Mouse (Mus musculus) hindbrain, embryonic 13.5 days (tissue): Measurements from ENCODE around the gene Gm20708. TPM values are rescaled to one million over a fixed set of nuclear protein-coding genes. Genes with fewer than 3 reads are reported as not detected.
"Not testable (repeated sequence)": the region's sequence is repeated elsewhere in the genome, so short reads cannot be mapped to it uniquely, and the experiment has no call there.

Source experiments
- ATAC-seq: fragments of 200-750 bp; cut with Nextera tagmentation; 2 replicates; pipeline ENCODE4 v1.8.0; 2017; ENCODE audit warnings: moderate TSS enrichment; ENCODE audit not compliant: low FRiP score
- H3K27ac ChIP-seq: fragments of 300-500 bp; sonication (generic); 2 replicates; pipeline ENCODE4 v1.5.1; 2015; ENCODE audit warnings: inconsistent platforms, mild to moderate bottlenecking, moderate library complexity
- H3K27me3 ChIP-seq: fragments of 300-500 bp; sonication (generic); 2 replicates; pipeline ENCODE4 v1.6.1; 2015; ENCODE audit warnings: mild to moderate bottlenecking, inconsistent platforms
- H3K36me3 ChIP-seq: fragments of 300-500 bp; sonication (generic); 2 replicates; pipeline ENCODE4 v1.6.1; 2015; ENCODE audit warnings: mild to moderate bottlenecking, inconsistent platforms
- H3K4me1 ChIP-seq: fragments of 300-500 bp; sonication (generic); replicated peaks from 2 replicates; pipeline ENCODE4 v1.6.1; 2015; ENCODE audit warnings: inconsistent platforms
- H3K4me2 ChIP-seq: fragments of 300-500 bp; sonication (generic); 2 replicates; pipeline ENCODE4 v1.6.1; 2015; ENCODE audit warnings: inconsistent platforms, mild to moderate bottlenecking, moderate library complexity
- H3K4me3 ChIP-seq: fragments of 300-500 bp; sonication (generic); 2 replicates; pipeline ENCODE4 v1.5.1; 2015; ENCODE audit warnings: mild to moderate bottlenecking, inconsistent platforms
- H3K9ac ChIP-seq: fragments of 300-500 bp; sonication (generic); 2 replicates; pipeline ENCODE4 v1.6.1; 2015; ENCODE audit warnings: mild to moderate bottlenecking, inconsistent platforms
- H3K9me3 ChIP-seq: fragments of 300-500 bp; sonication (generic); 2 replicates; pipeline ENCODE4 v1.6.1; 2016; ENCODE audit warnings: inconsistent platforms
- WGBS: fragments of 180-500 bp; shearing (Covaris S2); methylation state at CpG from one replicate; pipeline ENCODE4 v1.1.7; 2015; 5-methylcytosine and 5-hydroxymethylcytosine counted together
- polyA plus RNA-seq: library from polyadenylated mRNA; unstranded; fragments of >200 nt; fragmentation: Nextera tagmentation; extraction: Ambion mirVana; gene quantifications from 2 replicates; pipeline ENCODE4 v1.2.1, GENCODE M21; 2015

Gene Gm20708
- polyA plus RNA-seq, 1 experiment from 2014 or later, result 0.74 TPM

DNA sequence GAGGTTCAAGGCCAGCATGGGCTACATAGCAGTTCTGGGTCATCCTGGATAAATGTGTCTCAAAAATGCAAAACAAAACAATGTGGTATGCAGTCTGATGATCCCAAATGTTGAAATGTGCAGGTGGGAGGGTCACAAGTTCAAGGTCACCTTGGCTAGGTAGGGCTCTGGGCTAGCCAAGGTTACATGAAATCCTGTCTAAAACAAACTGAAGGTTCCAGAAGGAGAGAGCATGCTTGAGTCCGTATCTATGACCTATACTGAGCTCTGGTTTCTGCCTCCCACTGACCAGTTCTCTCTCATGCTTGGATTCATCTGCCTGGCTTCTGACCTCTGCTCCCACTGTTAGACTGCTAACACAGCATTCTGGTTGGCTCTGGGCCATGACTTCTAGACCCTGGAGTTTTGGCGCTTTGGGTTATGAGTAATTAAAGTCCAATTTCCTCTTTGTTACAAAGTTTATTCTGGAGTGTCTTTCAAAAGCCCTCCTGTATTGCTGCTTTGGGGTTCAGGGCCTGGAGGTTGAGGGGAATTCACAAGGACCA lies 20.3 kb downstream of the Gm20708 start:
- H3K9ac ChIP-seq, result no peak overlapping the region
- H3K36me3 ChIP-seq, result no peaks in the 10 kb centered on the region
- no peaks in the 10 kb centered on the region for H3K27me3 ChIP-seq
- no peak overlapping the region for H3K27ac ChIP-seq
- ATAC-seq, result no peak
- H3K4me1 ChIP-seq, result peaks cover 62% of the 10 kb centered on the region
- no peak overlapping the region for H3K4me2 ChIP-seq
- WGBS, result 87% methylated on average over 2 of the region's 2 CpGs
- H3K9me3 ChIP-seq, result no peaks in the 10 kb centered on the region
- H3K4me3 ChIP-seq, result no peak overlapping the region

DNA sequence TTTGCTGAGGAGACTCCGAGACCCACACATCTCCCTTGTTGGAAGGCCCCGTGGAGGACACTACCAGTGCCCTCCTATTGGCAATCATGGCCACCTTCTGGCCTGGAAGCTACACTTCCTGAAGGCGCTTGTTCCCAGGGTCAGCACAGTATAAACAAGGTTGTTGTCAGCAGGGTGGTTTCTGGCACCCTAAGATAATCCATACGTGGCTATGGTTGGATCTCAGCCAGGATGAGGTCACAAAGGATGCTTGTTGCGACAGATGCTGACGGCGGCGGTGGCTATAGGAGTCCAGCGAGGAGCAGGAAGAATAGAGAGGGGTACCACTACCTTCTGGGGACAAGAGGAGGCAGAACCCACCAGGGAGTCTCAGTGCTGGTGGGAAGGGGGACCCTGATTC lies 20.9 kb downstream of the Gm20708 start:
- Histone ChIP-seq H3K4me3 (no peak overlapping the region), H3K4me1 (peaks cover 55% of the 10 kb centered on the region)
- ATAC-seq, result no peak

DNA sequence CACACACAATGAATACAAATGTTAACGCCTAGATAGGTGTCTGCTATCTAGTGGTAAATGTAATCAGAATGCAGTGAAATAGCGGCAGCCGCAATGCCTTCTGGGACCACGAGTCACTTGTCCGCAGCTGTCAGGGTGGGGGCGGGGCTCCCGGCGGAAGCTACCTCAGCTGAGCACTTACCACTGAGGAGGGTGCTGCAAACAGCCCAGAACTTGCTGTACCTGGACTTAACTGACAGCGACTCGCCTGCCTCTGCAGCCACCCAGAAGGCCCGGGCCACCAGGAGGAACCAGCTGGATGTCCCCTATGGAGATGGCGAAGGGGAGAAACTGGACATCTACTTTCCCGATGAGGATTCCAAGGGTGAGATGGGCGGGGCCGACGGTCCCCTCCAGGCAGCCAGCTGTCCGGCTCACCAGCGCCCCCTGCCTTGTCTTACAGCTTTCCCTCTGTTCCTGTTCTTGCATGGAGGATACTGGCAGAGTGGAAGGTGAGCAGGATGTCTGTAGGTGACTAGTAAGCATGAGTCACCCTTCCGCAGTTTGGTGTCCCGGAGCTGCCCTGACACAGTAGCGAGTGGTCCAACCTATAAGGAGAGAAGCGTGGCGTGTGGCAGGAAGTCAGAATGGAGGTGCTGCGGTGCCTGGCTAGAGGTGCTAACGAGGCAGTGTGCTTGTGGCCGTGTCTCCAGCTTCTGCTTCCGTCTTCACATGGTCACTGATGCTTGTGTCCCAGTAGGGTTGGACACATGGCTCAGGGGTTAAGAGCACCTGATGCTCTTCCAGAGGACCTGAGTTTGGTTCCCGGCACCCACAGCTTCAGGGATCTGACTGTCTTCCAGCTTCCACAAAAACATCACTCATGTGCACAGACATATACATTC lies 22.9 kb downstream of the Gm20708 start:
- 17% methylated on average over 28 of the region's 28 CpGs for WGBS
- Histone ChIP-seq H3K4me1 (peaks cover 46% of the 10 kb centered on the region), H3K9me3 (no peaks in the 10 kb centered on the region), H3K4me3 (peak overlapping the region; percentile 38), H3K27me3 (no peaks in the 10 kb centered on the region), H3K9ac (peak overlapping the region; percentile 11; the same call in 1 of the 2 replicates), H3K36me3 (no peaks in the 10 kb centered on the region), H3K27ac (peak overlapping the region; percentile 60; the same call in 1 of the 2 replicates), H3K4me2 (peak overlapping the region; percentile 54)
- ATAC-seq, result peak; percentile 79

More for the DNA sequence above, 20.9 kb downstream of the Gm20708 start:
- Histone ChIP-seq H3K27ac (no peak overlapping the region), H3K9ac (no peak overlapping the region), H3K4me2 (no peak overlapping the region), H3K27me3 (no peaks in the 10 kb centered on the region), H3K36me3 (no peaks in the 10 kb centered on the region), H3K9me3 (no peaks in the 10 kb centered on the region)
- WGBS, result 71% methylated on average over 9 of the region's 9 CpGs

DNA sequence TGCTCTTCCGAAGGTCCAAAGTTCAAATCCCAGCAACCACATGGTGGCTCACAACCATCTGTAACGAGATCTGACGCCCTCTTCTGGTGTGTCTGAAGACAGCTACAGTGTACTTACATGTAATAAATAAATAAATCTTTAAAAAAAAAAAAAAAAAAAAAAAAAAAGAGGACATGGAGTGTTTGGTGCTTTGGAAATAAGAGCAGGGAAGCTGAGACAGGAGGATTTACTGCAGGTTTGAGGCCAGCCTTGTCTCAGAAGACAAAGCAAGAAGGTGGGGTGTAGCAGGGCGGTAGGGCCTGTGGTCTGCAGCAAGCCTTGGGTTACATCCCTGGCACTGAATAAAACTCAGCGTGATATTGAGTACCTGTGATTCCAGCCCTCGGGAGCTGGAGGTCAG lies 24.0 kb downstream of the Gm20708 start:
- not testable (repeated sequence) for H3K9me3 ChIP-seq, ATAC-seq, H3K4me3 ChIP-seq, H3K4me2 ChIP-seq, H3K27ac ChIP-seq, H3K27me3 ChIP-seq, H3K9ac ChIP-seq, H3K36me3 ChIP-seq
- WGBS, result 90% methylated on average over 4 of the region's 6 CpGs
- H3K4me1 ChIP-seq, result peaks cover 34% of the 10 kb centered on the region

DNA sequence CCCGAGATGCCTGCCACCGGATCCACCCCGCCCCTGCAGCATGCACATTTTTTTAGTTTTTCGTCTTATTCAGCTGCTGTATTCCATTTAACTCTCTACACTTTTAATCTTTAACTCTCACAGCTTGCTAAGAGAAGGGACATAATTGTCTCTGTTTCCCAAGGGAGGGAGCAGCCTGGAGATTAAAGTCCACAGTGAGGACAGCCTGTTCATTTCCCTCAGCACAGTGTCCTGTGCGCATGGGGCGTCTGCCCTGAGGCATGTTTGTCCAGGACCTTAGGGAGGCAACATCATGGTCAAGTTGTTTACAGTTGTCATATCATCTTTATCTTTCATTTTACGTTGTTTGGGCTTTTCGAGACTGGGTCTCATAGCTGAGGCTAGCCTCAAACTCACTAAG lies 24.6 kb downstream of the Gm20708 start:
- H3K9ac ChIP-seq, result no peak overlapping the region
- no peak overlapping the region for H3K4me2 ChIP-seq
- no peak for ATAC-seq
- H3K4me3 ChIP-seq, result no peak overlapping the region
- H3K4me1 ChIP-seq, result peaks cover 29% of the 10 kb centered on the region
- H3K9me3 ChIP-seq, result no peaks in the 10 kb centered on the region
- 94% methylated on average over 8 of the region's 8 CpGs for WGBS
- H3K27ac ChIP-seq, result no peak overlapping the region
- H3K36me3 ChIP-seq, result no peaks in the 10 kb centered on the region
- H3K27me3 ChIP-seq, result no peaks in the 10 kb centered on the region

DNA sequence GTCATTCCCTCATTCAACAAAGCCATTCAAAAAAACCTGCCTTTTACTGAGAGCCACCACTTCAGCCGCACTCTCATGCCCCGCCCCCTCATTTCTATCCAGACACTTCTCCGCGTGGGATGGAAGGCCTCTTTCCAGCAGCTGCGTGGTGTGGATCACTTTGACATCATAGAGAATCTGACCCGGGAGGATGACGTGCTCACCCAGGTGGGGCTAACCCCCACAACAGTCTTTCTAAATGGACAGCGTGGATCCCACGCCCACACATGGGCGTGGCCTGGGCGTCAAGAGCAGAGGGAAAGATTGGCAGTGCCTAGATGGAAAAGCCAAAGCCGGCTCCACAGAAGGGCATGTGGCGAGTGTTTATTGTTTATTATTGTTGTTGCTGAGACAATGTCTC lies 26.8 kb downstream of the Gm20708 start:
- Histone ChIP-seq H3K9me3 (no peaks in the 10 kb centered on the region), H3K36me3 (no peaks in the 10 kb centered on the region), H3K27me3 (no peaks in the 10 kb centered on the region), H3K4me3 (no peak overlapping the region), H3K27ac (no peak overlapping the region), H3K4me2 (peak overlapping the region; percentile 32; the same call in 1 of the 2 replicates), H3K9ac (no peak overlapping the region), H3K4me1 (peaks cover 15% of the 10 kb centered on the region)
- 24% methylated on average over 13 of the region's 13 CpGs for WGBS
- ATAC-seq, result no peak

DNA sequence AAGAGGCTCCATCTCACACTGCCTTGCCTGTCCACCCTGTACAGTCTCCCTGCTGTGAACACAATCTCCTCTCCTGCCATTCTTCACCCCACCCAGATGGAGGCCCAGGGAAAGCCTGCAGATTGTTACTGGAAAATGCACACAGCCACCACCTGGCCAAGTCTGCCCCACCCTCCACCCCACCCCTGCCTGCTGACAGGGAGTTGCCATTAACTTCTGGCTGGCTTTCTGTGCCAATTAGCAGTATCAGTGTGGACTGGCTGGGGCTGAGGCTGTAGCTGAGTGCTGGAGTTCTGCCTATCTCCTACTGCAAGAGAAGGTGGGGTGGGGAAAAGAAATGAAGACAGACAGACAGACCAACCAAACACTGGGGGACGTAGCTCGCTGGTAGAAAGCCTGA lies 29.1 kb downstream of the Gm20708 start:
- H3K4me1 ChIP-seq, result 0 out of 2 replicates have a peak, but pooled peaks cover 6% of the 10 kb centered on the region
- no peaks in the 10 kb centered on the region for H3K9me3 ChIP-seq
- no peak overlapping the region for H3K27ac ChIP-seq
- no peak for ATAC-seq
- H3K9ac ChIP-seq, result no peak overlapping the region; the same call in 1 of the 2 replicates
- no peak overlapping the region for H3K4me3 ChIP-seq
- H3K27me3 ChIP-seq, result no peaks in the 10 kb centered on the region
- no peaks in the 10 kb centered on the region for H3K36me3 ChIP-seq
- no peak overlapping the region for H3K4me2 ChIP-seq
- WGBS, result 63% methylated on average over 2 of the region's 2 CpGs

DNA sequence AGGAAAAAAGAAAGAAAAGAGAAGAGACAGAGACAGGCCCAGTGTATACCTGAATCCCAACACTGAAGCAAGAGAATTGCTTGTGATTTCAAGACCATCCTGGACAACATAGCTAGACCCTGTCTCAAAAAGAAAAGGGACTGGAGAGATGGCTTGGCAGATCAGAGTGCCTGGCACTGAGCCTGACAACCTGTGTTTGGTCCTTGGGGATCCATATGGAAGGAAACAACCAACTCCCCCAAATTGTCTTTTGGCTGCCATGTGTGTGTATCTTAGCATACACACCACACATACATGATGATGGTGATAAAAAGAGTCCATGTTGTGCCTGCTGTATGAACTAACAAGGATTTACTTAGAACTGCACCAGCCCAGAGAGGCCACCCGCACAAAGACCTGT lies 29.6 kb downstream of the Gm20708 start:
- Histone ChIP-seq H3K4me2 (no peak overlapping the region), H3K27me3 (no peaks in the 10 kb centered on the region), H3K4me3 (no peak overlapping the region), H3K4me1 (0 out of 2 replicates have a peak, but pooled peaks cover 6% of the 10 kb centered on the region), H3K27ac (no peak overlapping the region), H3K36me3 (no peaks in the 10 kb centered on the region), H3K9ac (no peak overlapping the region), H3K9me3 (no peaks in the 10 kb centered on the region)
- no peak for ATAC-seq
- WGBS, result 94% methylated on average over 1 of the region's 1 CpGs

DNA sequence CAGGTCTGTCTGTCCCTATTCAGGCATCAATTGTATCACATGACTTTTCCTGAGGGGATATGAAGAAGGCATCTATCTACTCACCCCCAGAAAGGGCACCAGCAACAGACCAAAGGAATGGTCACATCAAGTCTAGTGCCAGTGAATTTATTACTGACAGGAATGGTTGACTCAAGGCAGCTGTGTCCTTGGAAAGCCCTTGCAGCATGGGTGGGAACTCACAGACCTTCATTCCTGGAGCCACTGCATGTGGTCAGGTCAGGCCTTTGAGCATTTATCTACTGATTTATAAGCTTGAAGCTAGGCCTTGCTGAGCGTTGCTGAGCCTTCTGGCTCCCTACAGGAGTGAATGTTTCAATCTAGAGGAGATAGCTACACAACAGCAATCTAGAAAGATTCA lies 31.4 kb downstream of the Gm20708 start:
- ATAC-seq, result no peak
- Histone ChIP-seq H3K9ac (no peak overlapping the region), H3K27ac (no peak overlapping the region), H3K9me3 (no peaks in the 10 kb centered on the region), H3K36me3 (no peaks in the 10 kb centered on the region), H3K4me1 (0 out of 2 replicates have a peak, but pooled peaks cover 6% of the 10 kb centered on the region), H3K4me3 (no peak overlapping the region), H3K27me3 (no peaks in the 10 kb centered on the region), H3K4me2 (no peak overlapping the region)
- WGBS, result 76% methylated on average over 1 of the region's 1 CpGs

DNA sequence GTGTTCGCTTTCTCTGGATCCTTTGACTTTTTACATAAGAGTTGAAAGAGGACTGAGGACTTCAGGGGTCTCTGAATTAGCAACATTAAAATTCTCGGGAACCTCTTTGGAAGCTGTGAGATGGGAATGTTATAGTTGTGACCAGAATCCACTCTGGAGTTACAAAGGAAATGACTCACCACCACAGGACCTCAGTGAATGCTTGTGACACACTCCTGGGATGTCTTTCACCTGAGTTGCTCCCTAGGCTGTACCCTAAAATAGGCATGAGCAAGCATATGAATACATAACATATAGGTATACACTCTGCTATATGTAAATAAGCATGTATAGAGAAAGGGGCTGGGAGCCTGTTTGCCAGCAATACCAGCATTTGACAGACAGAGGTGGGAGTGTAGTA lies 34.0 kb downstream of the Gm20708 start:
- H3K36me3 ChIP-seq, result no peaks in the 10 kb centered on the region
- no peak overlapping the region for H3K4me2 ChIP-seq
- no peaks in the 10 kb centered on the region for H3K9me3 ChIP-seq
- no peak overlapping the region for H3K27ac ChIP-seq
- no peak overlapping the region for H3K4me3 ChIP-seq
- no peak for ATAC-seq
- H3K4me1 ChIP-seq, result peaks cover 10% of the 10 kb centered on the region
- H3K27me3 ChIP-seq, result no peaks in the 10 kb centered on the region
- no peak overlapping the region for H3K9ac ChIP-seq
- WGBS, result 91% methylated on average over 2 of the region's 2 CpGs

DNA sequence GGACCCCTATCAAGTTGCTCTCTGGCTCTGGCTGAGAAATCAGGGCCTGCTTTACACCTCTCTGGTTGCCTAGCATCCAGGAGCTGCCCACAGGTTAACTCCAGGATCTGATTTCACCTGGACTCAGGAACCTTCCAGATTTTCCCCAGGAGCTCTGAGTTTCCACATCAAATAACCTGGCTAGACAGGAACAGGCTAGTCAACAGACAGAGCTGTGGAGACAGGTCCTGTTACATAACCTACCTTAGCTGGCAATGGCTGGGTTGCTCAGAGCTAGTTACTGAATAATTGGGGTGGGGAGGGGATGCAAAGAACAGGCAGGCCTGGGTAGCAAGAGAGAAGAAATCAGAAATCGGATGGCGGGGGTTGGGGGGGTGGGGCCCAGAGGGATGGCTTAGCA lies 35.5 kb downstream of the Gm20708 start:
- Histone ChIP-seq H3K9me3 (no peaks in the 10 kb centered on the region), H3K4me1 (peaks cover 20% of the 10 kb centered on the region), H3K36me3 (no peaks in the 10 kb centered on the region), H3K27ac (no peak overlapping the region), H3K4me2 (no peak overlapping the region), H3K4me3 (no peak overlapping the region), H3K9ac (no peak overlapping the region), H3K27me3 (no peaks in the 10 kb centered on the region)
- no peak for ATAC-seq
- WGBS, result 86% methylated on average over 2 of the region's 2 CpGs

DNA sequence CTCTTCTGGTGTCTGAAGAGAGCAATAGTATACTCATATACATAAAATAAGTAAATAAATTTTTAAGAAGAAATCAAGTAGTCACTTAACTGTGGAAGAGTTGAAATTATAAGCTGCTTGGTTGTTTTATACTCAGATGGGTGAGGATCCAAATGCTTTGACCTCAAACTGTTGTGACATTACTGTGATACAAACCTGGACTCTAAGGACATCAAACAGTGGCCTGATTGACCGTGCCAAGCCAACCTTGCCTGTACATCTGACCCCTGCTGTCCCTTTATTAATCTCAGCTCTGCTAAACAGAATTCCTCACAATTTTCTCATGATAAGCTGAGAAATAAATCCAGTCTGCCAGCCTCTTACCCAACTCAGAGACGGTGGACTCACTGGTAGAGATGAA lies 36.2 kb downstream of the Gm20708 start:
- no peaks in the 10 kb centered on the region for H3K9me3 ChIP-seq
- no peak overlapping the region for H3K27ac ChIP-seq
- no peaks in the 10 kb centered on the region for H3K27me3 ChIP-seq
- no peaks in the 10 kb centered on the region for H3K36me3 ChIP-seq
- ATAC-seq, result no peak
- 80% methylated on average over 2 of the region's 2 CpGs for WGBS
- H3K4me1 ChIP-seq, result peaks cover 25% of the 10 kb centered on the region
- no peak overlapping the region for H3K9ac ChIP-seq
- no peak overlapping the region for H3K4me2 ChIP-seq
- no peak overlapping the region for H3K4me3 ChIP-seq

DNA sequence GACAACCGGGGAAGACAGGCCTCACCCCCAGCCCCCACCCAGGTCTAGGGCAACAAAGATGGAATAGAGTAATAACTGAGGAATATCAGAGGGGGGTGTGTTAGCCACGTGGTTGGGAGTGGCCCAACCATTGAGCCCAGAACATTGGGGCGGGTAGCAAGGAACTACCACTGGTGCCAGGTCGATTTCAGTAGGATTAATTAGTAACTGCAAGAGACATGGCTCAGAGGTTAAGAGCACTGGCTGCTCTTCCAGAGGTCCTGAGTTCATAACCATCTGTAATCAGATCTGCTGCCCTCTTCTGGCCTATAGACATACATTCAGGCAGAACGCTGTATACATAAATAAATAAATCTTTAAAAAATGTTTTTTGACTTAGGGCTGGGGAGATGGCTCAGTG lies 37.2 kb downstream of the Gm20708 start:
- H3K4me2 ChIP-seq, result no peak overlapping the region
- WGBS, result 64% methylated on average over 5 of the region's 5 CpGs
- peaks cover 25% of the 10 kb centered on the region for H3K4me1 ChIP-seq
- no peaks in the 10 kb centered on the region for H3K36me3 ChIP-seq
- H3K27me3 ChIP-seq, result no peaks in the 10 kb centered on the region
- no peak for ATAC-seq
- H3K27ac ChIP-seq, result no peak overlapping the region
- H3K4me3 ChIP-seq, result no peak overlapping the region
- H3K9me3 ChIP-seq, result no peaks in the 10 kb centered on the region
- H3K9ac ChIP-seq, result no peak overlapping the region
